Mouse (Mus musculus): ENCODE data around the gene Nudt21. TPM values are rescaled to one million over a fixed set of nuclear protein-coding genes. Genes with fewer than 3 reads are reported as not detected.

Gene Nudt21
- polyA plus RNA-seq, 1 experiment from 2014 or later = 80.8 TPM

GRCm38 (mm10) chr8:93984731-93985130, 52.1 kb downstream of the Nudt21 start:
- no peaks in the 10 kb centered on the region for H3K9me3 ChIP-seq (replicated peaks)

GRCm38 (mm10) chr8:93983827-93984226, 53.0 kb downstream of the Nudt21 start:
- H3K4me3 ChIP-seq (replicated peaks) = no peak overlapping the region
- 72% methylated on average over 3 of the region's 3 CpGs for WGBS
- no peak for ATAC-seq (ENCODE audit: low FRiP score)

More at GRCm38 (mm10) chr8:93984731-93985130, 52.1 kb downstream of the Nudt21 start:
- Histone ChIP-seq H3K4me2 (no peak overlapping the region), H3K9ac (replicated peaks) (no peak overlapping the region), H3K36me3 (peaks cover 79% of the 10 kb centered on the region), H3K27ac (replicated peaks) (no peak overlapping the region), H3K4me1 (no peaks in the 10 kb centered on the region), H3K27me3 (replicated peaks) (no peaks in the 10 kb centered on the region), H3K4me3 (replicated peaks) (no peak overlapping the region)
- 91% methylated on average over 3 of the region's 3 CpGs for WGBS
- no peak for ATAC-seq (ENCODE audit: low FRiP score)

DNA sequence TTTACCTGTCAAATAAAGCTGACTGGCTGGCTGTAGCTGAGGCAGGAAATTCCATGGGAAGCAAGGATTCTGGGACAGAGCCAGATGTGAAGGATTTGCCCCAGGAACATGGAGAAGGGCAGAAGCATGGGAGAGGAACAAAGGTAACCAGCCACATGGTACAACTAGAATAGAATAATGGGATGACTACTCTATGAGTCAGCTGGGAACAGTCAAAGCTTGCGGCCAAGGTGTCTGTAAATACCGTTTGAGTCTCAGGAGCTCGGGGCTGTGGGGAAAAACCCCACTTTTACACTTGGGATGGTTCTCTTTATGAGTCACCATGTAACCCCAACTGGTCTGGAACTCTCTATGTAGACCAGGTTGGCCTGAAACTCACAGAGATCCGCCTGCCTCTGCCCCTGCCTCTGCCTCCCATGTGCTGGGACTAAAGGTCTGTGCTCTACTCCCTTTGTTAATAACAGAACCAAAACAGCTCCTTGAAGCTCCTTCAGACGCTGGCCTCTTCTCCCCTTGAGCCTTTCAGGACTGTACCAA, 55.1 kb downstream of the Nudt21 start:
- no peak overlapping the region for H3K27ac ChIP-seq (replicated peaks)
- no peaks in the 10 kb centered on the region for H3K4me1 ChIP-seq
- no peak overlapping the region for H3K4me3 ChIP-seq (replicated peaks)
- WGBS = 93% methylated on average over 5 of the region's 5 CpGs
- no peak overlapping the region for H3K9ac ChIP-seq (replicated peaks)
- H3K9me3 ChIP-seq (replicated peaks) = no peaks in the 10 kb centered on the region
- no peak overlapping the region for H3K4me2 ChIP-seq
- no peak for ATAC-seq (ENCODE audit: low FRiP score)
- H3K36me3 ChIP-seq = peaks cover 88% of the 10 kb centered on the region
- H3K27me3 ChIP-seq (replicated peaks) = no peaks in the 10 kb centered on the region

More at GRCm38 (mm10) chr8:93983827-93984226, 53.0 kb downstream of the Nudt21 start:
- H3K4me1 ChIP-seq = no peaks in the 10 kb centered on the region
- no peaks in the 10 kb centered on the region for H3K9me3 ChIP-seq (replicated peaks)
- H3K27me3 ChIP-seq (replicated peaks) = no peaks in the 10 kb centered on the region
- H3K4me2 ChIP-seq = no peak overlapping the region
- H3K27ac ChIP-seq (replicated peaks) = no peak overlapping the region
- peaks cover 83% of the 10 kb centered on the region for H3K36me3 ChIP-seq
- no peak overlapping the region for H3K9ac ChIP-seq (replicated peaks)

GRCm38 (mm10) chr8:93980141-93980540, 56.7 kb downstream of the Nudt21 start:
- Histone ChIP-seq H3K9me3 (replicated peaks) (no peaks in the 10 kb centered on the region), H3K9ac (replicated peaks) (no peak overlapping the region), H3K27me3 (replicated peaks) (no peaks in the 10 kb centered on the region), H3K27ac (replicated peaks) (no peak overlapping the region), H3K36me3 (peaks cover 90% of the 10 kb centered on the region), H3K4me1 (no peaks in the 10 kb centered on the region), H3K4me3 (replicated peaks) (no peak overlapping the region), H3K4me2 (no peak overlapping the region)
- no peak for ATAC-seq (ENCODE audit: low FRiP score)
- 85% methylated on average over 4 of the region's 4 CpGs for WGBS

GRCm38 (mm10) chr8:93976446-93977211, 60.2 kb downstream of the Nudt21 start:
- no peak overlapping the region for H3K27ac ChIP-seq (replicated peaks)
- no peaks in the 10 kb centered on the region for H3K4me1 ChIP-seq
- WGBS = 94% methylated on average over 6 of the region's 6 CpGs
- no peak for ATAC-seq (ENCODE audit: low FRiP score)
- no peak overlapping the region for H3K4me2 ChIP-seq
- H3K9me3 ChIP-seq (replicated peaks) = no peaks in the 10 kb centered on the region
- H3K4me3 ChIP-seq (replicated peaks) = no peak overlapping the region
- peaks cover 88% of the 10 kb centered on the region for H3K36me3 ChIP-seq
- H3K9ac ChIP-seq (replicated peaks) = no peak overlapping the region
- no peaks in the 10 kb centered on the region for H3K27me3 ChIP-seq (replicated peaks)

- H3K4me2 ChIP-seq = no peak overlapping the region
- 93% methylated on average over 2 of the region's 2 CpGs for WGBS
Measured at GRCm38 (mm10) chr8:93975358-93975757, 61.5 kb downstream of the Nudt21 start.

DNA sequence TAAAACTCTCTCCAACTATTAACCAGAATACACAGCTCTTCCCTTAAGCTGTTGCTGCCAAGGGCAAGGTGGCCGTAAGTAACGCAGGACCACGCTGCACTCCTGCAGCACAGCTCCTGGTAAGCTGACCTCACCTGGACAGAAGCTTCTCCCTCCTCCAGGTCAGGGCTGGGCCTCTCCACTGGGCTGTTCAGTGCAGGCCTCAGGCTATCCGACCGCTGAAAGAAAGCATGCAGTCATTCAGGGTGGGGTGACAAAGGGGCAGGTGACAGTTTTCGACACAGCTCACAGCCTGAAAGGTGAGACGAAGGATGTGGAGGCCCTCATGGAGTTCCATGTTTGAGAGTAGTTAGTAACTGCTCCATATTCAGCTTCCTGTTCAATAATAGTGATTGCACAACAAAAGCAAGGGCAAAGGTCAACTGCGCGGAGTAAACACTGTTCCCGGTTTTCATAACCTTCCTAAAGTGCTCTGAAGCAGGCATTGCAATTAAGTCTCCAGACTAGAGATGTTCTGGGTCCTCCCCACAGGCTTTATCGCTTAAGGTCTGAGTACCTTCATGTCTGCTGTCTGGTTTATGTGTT, 62.1 kb downstream of the Nudt21 start:
- Histone ChIP-seq H3K4me1 (no peaks in the 10 kb centered on the region), H3K36me3 (peaks cover 87% of the 10 kb centered on the region), H3K4me3 (replicated peaks) (no peak overlapping the region), H3K27ac (replicated peaks) (no peak overlapping the region), H3K4me2 (no peak overlapping the region), H3K9ac (replicated peaks) (no peak overlapping the region), H3K27me3 (replicated peaks) (no peaks in the 10 kb centered on the region), H3K9me3 (replicated peaks) (no peaks in the 10 kb centered on the region)
- ATAC-seq (ENCODE audit: low FRiP score) = no peak
- WGBS = 88% methylated on average over 11 of the region's 11 CpGs

More at GRCm38 (mm10) chr8:93975358-93975757, 61.5 kb downstream of the Nudt21 start:
- ATAC-seq (ENCODE audit: low FRiP score) = no peak
- Histone ChIP-seq H3K36me3 (peaks cover 86% of the 10 kb centered on the region), H3K27ac (replicated peaks) (no peak overlapping the region), H3K9ac (replicated peaks) (no peak overlapping the region), H3K4me1 (no peaks in the 10 kb centered on the region), H3K9me3 (replicated peaks) (no peaks in the 10 kb centered on the region), H3K27me3 (replicated peaks) (no peaks in the 10 kb centered on the region), H3K4me3 (replicated peaks) (no peak overlapping the region)

DNA sequence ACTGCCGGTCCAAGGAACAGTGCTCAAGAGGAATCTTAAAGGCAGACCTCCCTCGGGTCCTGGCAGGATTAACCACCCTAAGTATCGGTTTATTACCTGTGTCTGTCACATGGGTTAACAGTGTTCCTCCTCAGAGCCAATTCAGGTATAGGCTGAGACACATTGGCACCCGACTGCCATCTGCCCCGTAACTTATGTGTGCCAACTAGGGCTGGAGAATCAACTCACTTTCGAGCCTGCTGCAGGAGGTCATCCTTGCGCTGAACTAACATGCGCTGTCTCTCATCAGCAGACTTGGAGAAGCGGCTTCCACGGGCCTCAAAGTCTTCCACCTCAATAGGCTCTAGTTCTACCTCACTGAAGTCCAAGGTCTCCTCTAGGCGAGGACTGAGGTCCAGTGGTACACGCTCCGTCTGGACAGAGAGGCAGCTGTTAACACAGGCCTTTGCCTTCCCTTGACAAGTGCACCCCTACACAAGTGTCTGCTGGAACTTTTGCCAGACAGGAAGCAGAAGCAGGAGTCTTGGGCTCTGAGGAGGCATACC, 62.9 kb downstream of the Nudt21 start:
- Histone ChIP-seq H3K36me3 (peaks cover 80% of the 10 kb centered on the region), H3K27ac (replicated peaks) (no peak overlapping the region), H3K9me3 (replicated peaks) (no peaks in the 10 kb centered on the region), H3K4me3 (replicated peaks) (no peak overlapping the region), H3K4me1 (no peaks in the 10 kb centered on the region), H3K27me3 (replicated peaks) (no peaks in the 10 kb centered on the region), H3K4me2 (no peak overlapping the region), H3K9ac (replicated peaks) (no peak overlapping the region)
- ATAC-seq (ENCODE audit: low FRiP score) = no peak
- 94% methylated on average over 13 of the region's 13 CpGs for WGBS

GRCm38 (mm10) chr8:93972971-93973734, 63.7 kb downstream of the Nudt21 start:
- peaks cover 78% of the 10 kb centered on the region for H3K36me3 ChIP-seq
- H3K4me2 ChIP-seq = no peak overlapping the region
- H3K27me3 ChIP-seq (replicated peaks) = no peaks in the 10 kb centered on the region
- no peak overlapping the region for H3K4me3 ChIP-seq (replicated peaks)
- H3K4me1 ChIP-seq = no peaks in the 10 kb centered on the region
- no peaks in the 10 kb centered on the region for H3K9me3 ChIP-seq (replicated peaks)
- no peak for ATAC-seq (ENCODE audit: low FRiP score)
- no peak overlapping the region for H3K9ac ChIP-seq (replicated peaks)
- H3K27ac ChIP-seq (replicated peaks) = no peak overlapping the region
- 81% methylated on average over 14 of the region's 14 CpGs for WGBS

DNA sequence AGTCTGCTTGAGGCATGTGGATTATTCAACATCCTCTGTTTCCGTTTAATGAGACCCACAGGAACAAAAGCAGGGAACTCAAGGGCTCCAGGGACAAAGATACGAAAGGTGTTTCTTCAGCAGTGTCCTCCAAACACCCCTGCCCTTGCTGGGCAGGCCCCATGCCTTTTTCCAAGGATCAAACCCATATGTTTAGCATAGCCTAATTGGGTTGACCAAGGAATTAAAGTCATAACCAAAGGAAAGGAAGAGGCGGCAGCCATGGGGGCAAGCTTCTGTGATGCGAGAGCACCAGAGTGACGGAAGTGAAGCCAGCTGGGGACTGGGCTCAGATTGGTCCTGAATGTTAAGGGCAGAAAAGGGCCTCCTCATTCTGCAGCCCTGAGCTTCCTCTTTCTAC, 64.6 kb downstream of the Nudt21 start:
- H3K27me3 ChIP-seq (replicated peaks) = no peaks in the 10 kb centered on the region
- no peak overlapping the region for H3K4me3 ChIP-seq (replicated peaks)
- no peak for ATAC-seq (ENCODE audit: low FRiP score)
- H3K4me2 ChIP-seq = no peak overlapping the region
- H3K36me3 ChIP-seq = peaks cover 80% of the 10 kb centered on the region
- H3K27ac ChIP-seq (replicated peaks) = no peak overlapping the region
- H3K9me3 ChIP-seq (replicated peaks) = no peaks in the 10 kb centered on the region
- H3K4me1 ChIP-seq = no peaks in the 10 kb centered on the region
- WGBS = 85% methylated on average over 5 of the region's 5 CpGs
- no peak overlapping the region for H3K9ac ChIP-seq (replicated peaks)

DNA sequence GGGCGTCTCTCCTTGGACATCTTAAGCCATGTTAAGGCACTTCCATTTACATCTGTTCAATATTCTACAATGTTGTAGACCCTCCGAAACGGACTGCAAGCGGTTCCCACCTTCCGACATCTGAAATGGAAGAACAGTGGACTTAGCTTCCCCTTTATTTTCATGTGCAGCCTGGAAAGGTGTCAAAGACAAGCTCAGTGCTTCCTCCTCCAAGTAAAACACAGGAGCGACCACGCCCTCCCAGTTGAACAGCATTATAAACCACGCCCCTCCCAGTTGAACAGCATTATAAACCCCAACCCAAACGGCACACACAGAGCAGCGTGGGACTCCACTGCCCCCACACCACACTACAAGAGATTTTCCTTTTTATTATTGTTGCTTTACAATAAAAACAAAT, 65.4 kb downstream of the Nudt21 start:
- Histone ChIP-seq H3K4me1 (no peaks in the 10 kb centered on the region), H3K27me3 (replicated peaks) (no peaks in the 10 kb centered on the region), H3K4me3 (replicated peaks) (no peak overlapping the region), H3K36me3 (peaks cover 82% of the 10 kb centered on the region), H3K27ac (replicated peaks) (no peak overlapping the region), H3K9me3 (replicated peaks) (no peaks in the 10 kb centered on the region), H3K9ac (replicated peaks) (no peak overlapping the region), H3K4me2 (no peak overlapping the region)
- 84% methylated on average over 10 of the region's 10 CpGs for WGBS
- no peak for ATAC-seq (ENCODE audit: low FRiP score)

Measured in neural tube, embryonic 15.5 days (tissue).